Mouse (Mus musculus) embryonic fibroblast, embryonic 13.5 days (primary cell): ENCODE results near the gene Nrap. TPM values are rescaled to one million over a fixed set of nuclear protein-coding genes. Genes with fewer than 3 reads are reported as not detected.

Experiments
- H3K27ac ChIP-seq: 2 replicates; pipeline ENCODE4 v1.5.1; 2012; ENCODE audit warnings: low read length, control low read depth, inconsistent platforms; ENCODE audit not compliant: insufficient read depth
- H3K4me1 ChIP-seq: 2 replicates; pipeline ENCODE4 v1.6.1; 2011; ENCODE audit warnings: low read length; ENCODE audit not compliant: control insufficient read depth, insufficient read depth
- H3K4me3 ChIP-seq: 2 replicates; pipeline ENCODE4 v1.5.1; 2011; ENCODE audit warnings: mild to moderate bottlenecking, control low read depth, low read length; ENCODE audit not compliant: insufficient read depth
- CTCF ChIP-seq: IDR thresholded peaks from 2 replicates; pipeline ENCODE4 v1.5.1; 2011; ENCODE audit warnings: mild to moderate bottlenecking, control low read depth, low read length, moderate library complexity, borderline replicate concordance; ENCODE audit not compliant: insufficient read depth
- POLR2A ChIP-seq: IDR thresholded peaks from 2 replicates; pipeline ENCODE4 v1.6.1; 2011; ENCODE audit warnings: low read depth, mild to moderate bottlenecking, control low read depth, low read length, moderate library complexity
- polyA plus RNA-seq: library from polyadenylated mRNA; stranded (reverse); fragments of >200 nt; gene quantifications from 2 replicates; pipeline ENCODE4 v1.2.4, GENCODE M21; 2011; ENCODE audit warnings: low read depth; ENCODE audit not compliant: missing spikeins, insufficient read length

The Nrap gene
- polyA plus RNA-seq, 1 experiment: 0.21 TPM

- TF ChIP-seq CTCF: no peak
- no peak for TF ChIP-seq POLR2A
- H3K4me3 ChIP-seq: no peak overlapping the region
Measured at GRCm38 (mm10) chr19:56381407-56381806, 8.4 kb downstream of the Nrap start.

GRCm38 (mm10) chr19:56380341-56380740 lies 9.5 kb downstream of the Nrap start:
- no peak overlapping the region for H3K4me3 ChIP-seq
- H3K27ac ChIP-seq: no peak overlapping the region
- no peaks in the 10 kb centered on the region for H3K4me1 ChIP-seq
- TF ChIP-seq CTCF: no peak
- no peak for TF ChIP-seq POLR2A

More at GRCm38 (mm10) chr19:56381407-56381806, 8.4 kb downstream of the Nrap start:
- Histone ChIP-seq H3K4me1 (no peaks in the 10 kb centered on the region), H3K27ac (no peak overlapping the region)

DNA sequence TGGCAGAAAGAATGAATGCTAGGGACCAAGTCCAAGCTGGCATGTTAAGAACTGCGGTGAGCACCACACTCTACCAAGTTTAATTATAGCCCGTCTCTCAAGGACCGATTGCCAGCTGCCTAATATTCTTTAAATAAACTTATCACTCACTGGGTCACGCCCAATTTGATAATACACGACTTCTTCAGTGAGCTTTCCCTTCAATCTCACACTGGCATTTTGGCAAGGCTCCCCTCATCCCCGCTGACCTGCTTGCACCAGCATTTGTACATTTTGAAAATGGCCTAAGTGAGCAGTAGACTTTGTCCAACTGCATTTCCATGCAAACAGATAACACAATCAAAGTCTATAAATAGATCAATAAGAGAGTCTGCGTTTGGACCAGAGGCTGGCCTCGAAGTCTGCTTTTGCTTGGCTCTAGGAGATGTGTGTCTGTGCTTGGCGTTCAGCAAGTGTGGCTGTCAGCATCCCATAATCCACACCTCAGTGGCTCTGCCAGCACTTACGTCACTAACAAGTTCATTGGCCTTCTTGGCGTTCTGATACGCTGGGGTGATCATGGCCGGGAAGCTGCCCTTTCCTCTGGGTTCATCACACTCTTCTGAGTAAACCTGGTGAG lies 11.2 kb downstream of the Nrap start:
- no peaks in the 10 kb centered on the region for H3K4me1 ChIP-seq
- H3K27ac ChIP-seq: no peak overlapping the region
- TF ChIP-seq POLR2A (no peak), CTCF (no peak)

DNA sequence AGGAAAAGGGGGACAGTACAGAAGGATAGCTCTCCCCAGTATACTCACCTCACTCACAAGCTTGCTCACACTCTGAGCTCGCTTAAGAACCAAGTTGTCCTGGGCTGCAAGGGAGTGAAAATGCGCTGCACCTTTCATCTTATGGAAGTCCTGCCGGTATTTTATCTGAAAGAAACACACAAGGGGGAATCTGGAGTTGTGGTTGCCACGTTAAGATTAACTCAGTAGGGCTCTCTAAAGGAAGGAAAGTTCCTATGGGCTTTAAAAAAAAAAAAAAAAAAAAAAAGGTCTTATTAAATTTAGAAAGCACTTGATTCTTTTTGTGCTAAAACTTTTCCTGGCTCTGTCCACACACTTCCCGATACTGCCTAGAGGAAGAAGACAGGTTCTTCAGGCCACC lies 11.8 kb downstream of the Nrap start:
- H3K4me1 ChIP-seq: no peaks in the 10 kb centered on the region
- H3K27ac ChIP-seq: no peak overlapping the region
- no peak overlapping the region for H3K4me3 ChIP-seq
- TF ChIP-seq POLR2A: no peak
- TF ChIP-seq CTCF: no peak

More for the DNA sequence above, 11.2 kb downstream of the Nrap start:
- no peak overlapping the region for H3K4me3 ChIP-seq

- Histone ChIP-seq H3K27ac (no peak overlapping the region), H3K4me3 (no peak overlapping the region), H3K4me1 (no peaks in the 10 kb centered on the region)
- TF ChIP-seq POLR2A: no peak
- TF ChIP-seq CTCF: no peak
Measured at GRCm38 (mm10) chr19:56374011-56374410, 15.8 kb downstream of the Nrap start.

- TF ChIP-seq CTCF: no peak
- no peak for TF ChIP-seq POLR2A
- Histone ChIP-seq H3K4me3 (no peak overlapping the region), H3K27ac (no peak overlapping the region), H3K4me1 (no peaks in the 10 kb centered on the region)
Measured at GRCm38 (mm10) chr19:56373246-56373645, 16.6 kb downstream of the Nrap start.

DNA sequence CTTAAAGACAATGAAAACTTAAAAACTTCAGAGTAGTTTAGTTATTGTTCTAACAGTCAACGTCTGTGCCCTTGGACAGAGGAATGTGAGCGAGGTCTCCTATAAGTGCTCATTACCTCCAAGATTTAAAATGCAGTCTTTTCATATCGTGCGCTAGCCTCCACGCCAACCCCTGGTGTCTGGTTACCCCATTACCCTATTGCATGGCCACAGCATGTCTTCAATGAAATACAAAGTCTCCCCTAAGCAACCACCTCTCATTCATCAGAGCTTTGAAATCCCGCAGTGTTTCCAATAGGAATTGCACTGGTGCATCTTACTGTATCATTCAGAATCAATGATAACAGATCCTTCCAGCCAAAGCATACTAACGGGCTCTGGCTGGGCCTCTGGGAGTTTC lies 17.6 kb downstream of the Nrap start:
- Histone ChIP-seq H3K27ac (no peak overlapping the region), H3K4me3 (no peak overlapping the region), H3K4me1 (no peaks in the 10 kb centered on the region; the same call in 1 of the 2 replicates)
- no peak for TF ChIP-seq CTCF
- no peak for TF ChIP-seq POLR2A

- Histone ChIP-seq H3K27ac (no peak overlapping the region), H3K4me1 (no peaks in the 10 kb centered on the region; the same call in 1 of the 2 replicates), H3K4me3 (no peak overlapping the region)
- TF ChIP-seq CTCF (no peak), POLR2A (no peak)
Measured at GRCm38 (mm10) chr19:56370389-56371150, 19.3 kb downstream of the Nrap start.

GRCm38 (mm10) chr19:56368912-56369311 lies 20.9 kb downstream of the Nrap start:
- no peaks in the 10 kb centered on the region; the same call in 1 of the 2 replicates for H3K4me1 ChIP-seq
- no peak overlapping the region for H3K4me3 ChIP-seq
- no peak for TF ChIP-seq POLR2A
- no peak for TF ChIP-seq CTCF
- H3K27ac ChIP-seq: no peak overlapping the region

DNA sequence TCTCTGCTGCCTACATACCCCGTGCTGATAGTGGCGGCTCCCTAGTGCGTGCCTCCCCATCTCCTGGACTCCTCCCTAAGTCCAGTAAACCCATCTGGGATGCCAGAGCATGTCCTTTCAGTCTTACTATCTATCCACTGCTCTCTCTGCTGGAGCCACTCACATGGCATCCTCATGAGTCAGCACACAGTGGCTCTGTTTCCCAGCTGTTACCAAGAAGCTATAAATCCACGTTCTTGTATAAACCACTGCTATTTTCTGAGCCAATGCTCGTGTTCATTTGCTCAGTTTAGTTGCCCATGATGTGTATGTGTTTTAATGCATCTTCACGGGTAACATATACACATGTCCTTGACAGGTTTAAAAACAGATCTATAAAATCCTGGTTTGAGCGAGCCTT lies 22.1 kb downstream of the Nrap start:
- H3K4me3 ChIP-seq: no peak overlapping the region
- no peak for TF ChIP-seq POLR2A
- no peak for TF ChIP-seq CTCF
- no peaks in the 10 kb centered on the region; the same call in 1 of the 2 replicates for H3K4me1 ChIP-seq
- no peak overlapping the region for H3K27ac ChIP-seq
